Mouse (Mus musculus): Measurements from ENCODE around the gene Pkmyt1. TPM values are rescaled to one million over a fixed set of nuclear protein-coding genes. Genes with fewer than 3 reads are reported as not detected.
"Not testable (repeated sequence)": the region's sequence is repeated elsewhere in the genome, so short reads cannot be mapped to it uniquely, and the experiment has no call there.

The Pkmyt1 gene
- total RNA-seq, 2 experiments from 2014 or later = 3.1 to 3.6 TPM

- intact Hi-C loops (cut with DNase I) = loop anchor here (5.0 kb wide), 2 partner anchors 42 to 107 kb away; partner anchors contain the start of gene Flywch2
- DNase-seq = no peak
Measured at GRCm38 (mm10) chr17:23745301-23746251, 19.4 kb downstream of the Pkmyt1 start, which contains the start of gene Kremen2. Gene Kremen2 (minus strand): TSS chr17:23745833.

- DNase-seq = no peak
- intact Hi-C loops (cut with DNase I) = loop anchor here (5.0 kb wide), 2 partner anchors 41 to 106 kb away; partner anchors contain the start of gene Flywch2
Measured at GRCm38 (mm10) chr17:23746311-23746710, 20.2 kb downstream of the Pkmyt1 start.

- DNase-seq = no peak
- intact Hi-C loops (cut with DNase I) = loop anchor here (5.0 kb wide), 2 partner anchors 41 to 106 kb away; partner anchors contain the start of gene Flywch2
Measured at GRCm38 (mm10) chr17:23746767-23747166, 20.6 kb downstream of the Pkmyt1 start.

GRCm38 (mm10) chr17:23747471-23747870 lies 21.3 kb downstream of the Pkmyt1 start:
- DNase-seq = no peak
- intact Hi-C loops (cut with DNase I) = loop anchor here (5.0 kb wide), 2 partner anchors 40 to 105 kb away; partner anchors contain the start of gene Flywch2

- intact Hi-C loops (cut with DNase I) = loop anchor here (2.0 to 5.0 kb wide), 3 partner anchors 39 to 213 kb away; partner anchors contain the start of gene Flywch2
- no peak for DNase-seq
Measured at GRCm38 (mm10) chr17:23748026-23748425, 21.9 kb downstream of the Pkmyt1 start.

- DNase-seq = peak; percentile 70 to 85
- intact Hi-C loops (cut with DNase I) = loop anchor here (2.0 to 5.0 kb wide), 3 partner anchors 38 to 212 kb away; partner anchors contain the start of gene Flywch2
Measured at GRCm38 (mm10) chr17:23748631-23749391, 22.7 kb downstream of the Pkmyt1 start.

- DNase-seq = no peak
- intact Hi-C loops (cut with DNase I) = loop anchor here (2.0 to 5.0 kb wide), 4 partner anchors 21 to 211 kb away; partner anchors contain the start of genes Flywch1 and Flywch2
Measured at GRCm38 (mm10) chr17:23749400-23750191, 23.5 kb downstream of the Pkmyt1 start.

GRCm38 (mm10) chr17:23755689-23756088 lies 29.6 kb downstream of the Pkmyt1 start:
- peak in 1 of 2 experiments; percentile 28 for DNase-seq
- intact Hi-C loops (cut with DNase I) = no loop called here

GRCm38 (mm10) chr17:23757581-23757980 lies 31.4 kb downstream of the Pkmyt1 start:
- DNase-seq = no peak
- intact Hi-C loops (cut with DNase I) = no loop called here

GRCm38 (mm10) chr17:23758801-23759200 lies 32.7 kb downstream of the Pkmyt1 start:
- no peak for DNase-seq

GRCm38 (mm10) chr17:23760231-23760630 lies 34.1 kb downstream of the Pkmyt1 start:
- intact Hi-C loops (cut with DNase I) = no loop called here

More at GRCm38 (mm10) chr17:23758801-23759200, 32.7 kb downstream of the Pkmyt1 start:
- intact Hi-C loops (cut with DNase I) = no loop called here

GRCm38 (mm10) chr17:23761155-23761554 lies 35.0 kb downstream of the Pkmyt1 start:
- intact Hi-C loops (cut with DNase I) = no loop called here
- DNase-seq = no peak

More at GRCm38 (mm10) chr17:23760231-23760630, 34.1 kb downstream of the Pkmyt1 start:
- DNase-seq = no peak

- no peak for DNase-seq
- intact Hi-C loops (cut with DNase I) = no loop called here
Measured at GRCm38 (mm10) chr17:23762976-23763375, 36.8 kb downstream of the Pkmyt1 start.

- no peak for DNase-seq
- intact Hi-C loops (cut with DNase I) = loop anchor here (2.0 to 5.0 kb wide), 3 partner anchors 20 to 72 kb away; partner anchors contain the start of genes Prss32 and Prss41
Measured at GRCm38 (mm10) chr17:23770493-23770892, 44.4 kb downstream of the Pkmyt1 start.

GRCm38 (mm10) chr17:23770896-23771283 lies 44.8 kb downstream of the Pkmyt1 start:
- no peak for DNase-seq
- intact Hi-C loops (cut with DNase I) = loop anchor here (2.0 to 5.0 kb wide), 3 partner anchors 20 to 71 kb away; partner anchors contain the start of genes Prss32 and Prss41

GRCm38 (mm10) chr17:23771284-23772218 lies 45.4 kb downstream of the Pkmyt1 start, which contains the start of gene Flywch1:
Gene Flywch1 (minus strand): TSS chr17:23771602.
- intact Hi-C loops (cut with DNase I) = loop anchor here (2.0 to 5.0 kb wide), 3 partner anchors 21 to 71 kb away; partner anchors contain the start of genes Prss32 and Prss41
- peak; percentile 98 for DNase-seq

- intact Hi-C loops (cut with DNase I) = loop anchor here (5.0 kb wide), 2 partner anchors 35 to 70 kb away; partner anchors contain the start of genes Prss32 and Prss41
- not testable (repeated sequence) for DNase-seq
Measured at GRCm38 (mm10) chr17:23772219-23772556, 46.1 kb downstream of the Pkmyt1 start.

- no peak for DNase-seq
- intact Hi-C loops (cut with DNase I) = loop anchor here (1.0 to 5.0 kb wide), 5 partner anchors 34 to 187 kb away; partner anchors contain the start of genes Elob, Prss32 and Prss41
Measured at GRCm38 (mm10) chr17:23773676-23774075, 47.5 kb downstream of the Pkmyt1 start.

Measured in heart, postnatal 14 days (tissue).